Mouse (Mus musculus): ENCODE measurements at regions not wholly inside any gene's neighbourhood (a gene's known extent, or its start where the extent isn't known, plus 50 kb on each side); places are given as distances from the start of the nearest gene placed in this dataset.

DNA sequence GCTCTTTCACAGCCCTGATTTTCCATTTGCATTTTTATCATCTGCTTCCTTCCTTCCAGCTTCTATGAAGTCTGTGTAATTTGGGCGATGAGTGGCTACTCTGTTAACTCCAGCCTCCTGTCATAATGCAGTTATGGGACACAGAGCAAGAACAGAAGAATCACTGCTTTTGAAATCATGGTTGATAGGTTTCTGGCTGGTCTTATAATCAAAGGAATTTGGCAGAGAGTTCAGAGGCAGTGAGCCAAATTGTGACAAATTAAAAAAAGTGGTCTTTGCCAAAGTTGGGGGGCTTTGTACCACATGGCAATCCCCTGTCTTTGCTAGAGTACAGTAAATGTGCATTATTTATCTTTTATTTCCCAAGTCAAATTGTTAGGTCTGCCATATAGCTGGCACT is 1292.6 kb downstream of the Rapgef2 start:
- no peak overlapping the region; the same call in 1 of the 2 replicates for H3K27ac ChIP-seq
- ATAC-seq: peak; percentile 96

DNA sequence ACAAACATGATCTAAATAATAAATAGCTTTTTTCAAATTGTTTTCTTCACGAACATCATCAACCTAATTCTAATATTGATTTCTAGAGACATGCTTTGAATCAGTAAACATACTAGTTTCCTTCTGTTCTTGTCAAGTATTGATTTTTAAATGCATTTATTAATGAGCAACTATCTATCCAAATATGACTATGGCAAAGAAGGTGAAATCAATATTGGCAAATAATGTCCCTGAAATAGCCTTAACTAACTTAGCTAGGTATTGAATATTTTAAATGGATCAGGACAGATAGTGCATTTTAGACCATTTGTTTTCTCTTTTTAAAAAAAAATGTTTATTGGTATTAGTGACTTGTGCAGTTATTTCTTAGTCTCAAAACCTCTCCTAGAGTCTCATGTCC is 1341.5 kb downstream of the Rapgef2 start:
- Histone ChIP-seq H3K36me3 (ENCODE audit: poor library complexity, severe bottlenecking) (no peaks in the 10 kb centered on the region), H3K9ac (no peak overlapping the region), H3K27ac (no peak overlapping the region), H3K4me3 (no peak overlapping the region), H3K4me2 (no peak overlapping the region), H3K9me3 (replicated peaks) (no peaks in the 10 kb centered on the region), H3K4me1 (no peaks in the 10 kb centered on the region), H3K27me3 (no peaks in the 10 kb centered on the region)
- 81% methylated on average over 1 of the region's 1 CpGs for WGBS
- ATAC-seq: no peak

More for the DNA sequence above, 1292.6 kb downstream of the Rapgef2 start:
- no peak overlapping the region for H3K4me3 ChIP-seq
- H3K4me2 ChIP-seq: no peak overlapping the region
- 53% methylated on average over 1 of the region's 1 CpGs for WGBS
- H3K27me3 ChIP-seq: no peaks in the 10 kb centered on the region
- H3K4me1 ChIP-seq: 0 out of 2 replicates have a peak, but pooled peaks cover 3% of the 10 kb centered on the region
- H3K9ac ChIP-seq: no peak overlapping the region
- H3K9me3 ChIP-seq (replicated peaks): no peaks in the 10 kb centered on the region
- H3K36me3 ChIP-seq (ENCODE audit: poor library complexity, severe bottlenecking): no peaks in the 10 kb centered on the region

- Histone ChIP-seq H3K27me3 (no peaks in the 10 kb centered on the region), H3K4me1 (no peaks in the 10 kb centered on the region), H3K9me3 (replicated peaks) (no peaks in the 10 kb centered on the region), H3K4me2 (no peak overlapping the region), H3K27ac (no peak overlapping the region), H3K36me3 (ENCODE audit: poor library complexity, severe bottlenecking) (no peaks in the 10 kb centered on the region), H3K9ac (no peak overlapping the region), H3K4me3 (no peak overlapping the region)
- ATAC-seq: no peak
- WGBS: 86% methylated on average over 4 of the region's 4 CpGs
Measured at GRCm38 (mm10) chr3:77897244-77897643, 1389.1 kb downstream of the Rapgef2 start.

GRCm38 (mm10) chr3:77887634-77888033 is 1398.7 kb downstream of the Rapgef2 start:
- Histone ChIP-seq H3K9me3 (replicated peaks) (no peaks in the 10 kb centered on the region), H3K4me2 (no peak overlapping the region), H3K4me3 (no peak overlapping the region), H3K27me3 (no peaks in the 10 kb centered on the region), H3K27ac (no peak overlapping the region), H3K36me3 (ENCODE audit: poor library complexity, severe bottlenecking) (no peaks in the 10 kb centered on the region), H3K9ac (no peak overlapping the region), H3K4me1 (no peaks in the 10 kb centered on the region)
- no peak for ATAC-seq
- WGBS: 92% methylated on average over 3 of the region's 3 CpGs

DNA sequence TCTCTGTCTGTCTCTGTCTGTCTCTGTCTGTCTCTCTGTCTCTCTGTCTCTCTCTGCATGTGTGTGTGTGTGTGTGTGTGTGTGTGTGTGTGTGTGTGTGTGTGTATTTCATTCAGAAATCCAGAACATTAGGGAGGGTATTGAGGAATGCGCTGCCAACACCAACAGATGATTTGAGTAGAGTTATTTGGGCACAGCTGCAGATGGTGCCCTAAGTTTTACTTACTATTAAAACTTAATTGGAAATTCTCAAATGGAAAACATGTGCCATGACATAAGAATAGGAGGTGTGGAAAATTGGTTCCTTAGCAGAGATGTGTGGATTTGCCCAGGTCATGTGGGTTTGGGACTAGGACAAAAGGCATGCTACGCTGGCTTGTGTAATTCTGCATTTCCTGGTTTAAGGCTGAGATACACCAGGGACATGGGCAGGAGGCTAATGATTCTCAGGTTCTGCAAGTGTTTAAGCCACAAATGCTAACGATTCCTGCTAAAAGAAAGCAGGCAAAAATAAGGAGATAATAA is 1437.5 kb downstream of the Rapgef2 start:
- Histone ChIP-seq H3K9ac (no peak overlapping the region), H3K27ac (no peak overlapping the region), H3K27me3 (no peaks in the 10 kb centered on the region), H3K4me2 (no peak overlapping the region), H3K4me3 (no peak overlapping the region), H3K36me3 (ENCODE audit: poor library complexity, severe bottlenecking) (no peaks in the 10 kb centered on the region), H3K9me3 (replicated peaks) (no peaks in the 10 kb centered on the region), H3K4me1 (no peaks in the 10 kb centered on the region)
- WGBS: 74% methylated on average over 3 of the region's 3 CpGs
- ATAC-seq: no peak

DNA sequence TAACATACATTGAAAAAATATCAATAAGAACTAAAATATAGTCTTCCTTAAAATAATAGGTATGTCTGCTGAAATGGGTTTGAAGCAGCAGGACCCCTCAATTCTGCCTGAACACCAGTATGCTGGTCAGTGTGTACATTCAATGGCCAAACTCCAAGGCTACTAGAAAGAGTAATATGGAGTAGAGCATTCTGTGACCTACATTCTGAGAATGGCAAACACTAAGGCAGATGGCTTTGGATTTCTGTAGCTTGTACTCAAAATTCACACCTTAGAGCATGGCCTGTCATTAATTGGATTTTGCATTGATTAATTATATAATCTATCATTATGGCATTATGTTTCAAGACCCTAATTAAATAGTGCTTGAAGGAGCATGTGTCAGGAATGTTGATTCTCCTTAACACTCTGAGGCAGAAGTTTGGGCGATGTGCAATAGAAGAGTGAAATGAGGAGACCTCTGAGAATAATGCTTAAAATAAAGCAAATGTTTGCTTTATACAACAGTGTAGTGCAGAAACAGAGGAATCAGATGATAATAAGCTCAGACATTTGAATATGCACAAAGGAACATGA is 1454.0 kb downstream of the Rapgef2 start:
- WGBS: 44% methylated on average over 1 of the region's 1 CpGs
- H3K4me1 ChIP-seq: peaks cover 19% of the 10 kb centered on the region
- peak; percentile 67 for ATAC-seq

DNA sequence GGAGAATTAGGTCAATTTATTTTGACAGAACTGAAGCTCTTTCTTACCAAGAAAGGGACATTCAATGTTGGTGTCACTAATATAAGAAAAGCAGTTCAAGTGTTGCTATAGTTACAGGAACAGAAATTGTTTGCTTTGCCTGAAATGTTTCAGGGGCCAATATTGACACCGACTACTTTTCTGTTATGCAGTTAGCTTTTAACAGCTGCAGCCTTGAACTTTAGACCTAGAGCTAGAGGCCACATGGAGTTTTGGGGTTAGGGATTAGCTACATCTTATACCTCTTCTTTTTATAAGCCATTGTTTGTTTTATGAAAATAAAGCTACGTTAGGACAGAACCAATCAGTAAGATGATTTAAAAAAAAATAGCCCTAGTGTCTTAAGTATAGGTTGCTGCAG is 1454.6 kb downstream of the Rapgef2 start:
- no peak overlapping the region for H3K27ac ChIP-seq
- H3K9ac ChIP-seq: no peak overlapping the region
- H3K4me3 ChIP-seq: no peak overlapping the region
- H3K36me3 ChIP-seq (ENCODE audit: poor library complexity, severe bottlenecking): no peaks in the 10 kb centered on the region
- H3K9me3 ChIP-seq (replicated peaks): no peaks in the 10 kb centered on the region
- no peak for ATAC-seq
- WGBS: 60% methylated on average over 2 of the region's 2 CpGs
- no peak overlapping the region for H3K4me2 ChIP-seq
- H3K4me1 ChIP-seq: peaks cover 19% of the 10 kb centered on the region
- no peaks in the 10 kb centered on the region for H3K27me3 ChIP-seq

More for the DNA sequence above, 1454.0 kb downstream of the Rapgef2 start:
- no peaks in the 10 kb centered on the region for H3K27me3 ChIP-seq
- H3K4me3 ChIP-seq: no peak overlapping the region
- no peaks in the 10 kb centered on the region for H3K36me3 ChIP-seq (ENCODE audit: poor library complexity, severe bottlenecking)
- peak overlapping the region; percentile 10; the same call in 1 of the 2 replicates for H3K4me2 ChIP-seq
- H3K9me3 ChIP-seq (replicated peaks): no peaks in the 10 kb centered on the region
- H3K27ac ChIP-seq: 0 out of 2 replicates have a peak overlapping the region, but pooled peaks have one; percentile 14
- no peak overlapping the region for H3K9ac ChIP-seq

- Histone ChIP-seq H3K4me3 (no peak overlapping the region), H3K27me3 (no peaks in the 10 kb centered on the region), H3K9ac (no peak overlapping the region), H3K27ac (no peak overlapping the region), H3K36me3 (ENCODE audit: poor library complexity, severe bottlenecking) (no peaks in the 10 kb centered on the region), H3K9me3 (replicated peaks) (no peaks in the 10 kb centered on the region), H3K4me2 (no peak overlapping the region), H3K4me1 (peaks cover 19% of the 10 kb centered on the region)
- ATAC-seq: peak; percentile 14; the same call in 1 of the 2 replicates
- 57% methylated on average over 4 of the region's 4 CpGs for WGBS
Measured at GRCm38 (mm10) chr3:77831256-77831655, 1455.1 kb downstream of the Rapgef2 start.

DNA sequence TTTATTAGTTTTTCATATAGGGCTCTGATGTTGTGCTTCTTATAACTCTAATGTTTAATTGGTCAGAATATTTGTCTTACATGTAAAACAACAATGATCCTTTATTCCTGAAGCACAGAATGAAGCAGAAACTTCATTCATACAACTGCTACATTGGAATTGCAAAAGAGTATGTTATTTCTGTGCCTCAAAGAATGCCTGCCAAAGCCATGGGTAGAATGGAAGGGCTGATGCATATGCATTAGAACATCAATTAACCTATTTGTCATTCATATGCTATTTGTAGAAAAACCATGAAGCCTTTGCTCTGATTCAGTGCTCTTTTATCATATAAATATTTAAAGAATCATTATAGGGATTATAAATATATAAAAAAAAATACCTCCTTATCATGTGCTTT is 1456.1 kb downstream of the Rapgef2 start:
- ATAC-seq: peak; percentile 64
- H3K4me3 ChIP-seq: no peak overlapping the region
- H3K9me3 ChIP-seq (replicated peaks): no peaks in the 10 kb centered on the region
- no peak overlapping the region for H3K27ac ChIP-seq
- H3K4me2 ChIP-seq: no peak overlapping the region
- H3K4me1 ChIP-seq: peaks cover 19% of the 10 kb centered on the region
- H3K27me3 ChIP-seq: no peaks in the 10 kb centered on the region
- H3K9ac ChIP-seq: no peak overlapping the region
- H3K36me3 ChIP-seq (ENCODE audit: poor library complexity, severe bottlenecking): no peaks in the 10 kb centered on the region

DNA sequence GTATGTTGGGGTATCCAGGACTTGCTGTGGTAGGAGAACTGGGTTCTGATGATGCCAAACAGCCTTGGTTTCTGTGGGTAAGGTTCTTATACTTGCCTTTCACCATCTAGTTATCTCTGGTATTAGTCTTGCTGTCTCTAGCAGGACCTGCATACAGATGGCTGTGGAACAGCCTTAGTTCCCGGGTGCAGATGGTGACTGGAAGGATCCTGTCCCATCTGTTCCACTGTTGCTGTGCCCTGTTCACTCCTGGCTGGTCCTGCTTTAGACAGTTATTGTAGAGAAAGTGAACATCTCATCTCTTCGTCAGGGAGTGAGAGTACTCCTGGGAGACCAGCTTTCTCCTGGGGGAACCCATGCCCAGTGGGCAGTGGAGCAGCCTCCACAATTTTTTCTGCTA is 1485.5 kb downstream of the Rapgef2 start:
- Histone ChIP-seq H3K36me3 (ENCODE audit: poor library complexity, severe bottlenecking) (no peaks in the 10 kb centered on the region), H3K4me2 (no peak overlapping the region), H3K9ac (no peak overlapping the region), H3K27me3 (no peaks in the 10 kb centered on the region), H3K27ac (no peak overlapping the region), H3K4me1 (no peaks in the 10 kb centered on the region), H3K9me3 (replicated peaks) (no peaks in the 10 kb centered on the region), H3K4me3 (no peak overlapping the region)
- 75% methylated on average over 2 of the region's 2 CpGs for WGBS
- ATAC-seq: no peak

- no peak overlapping the region for H3K4me2 ChIP-seq
- no peaks in the 10 kb centered on the region for H3K4me1 ChIP-seq
- H3K4me3 ChIP-seq: no peak overlapping the region
- no peaks in the 10 kb centered on the region for H3K36me3 ChIP-seq (ENCODE audit: poor library complexity, severe bottlenecking)
- H3K9ac ChIP-seq: no peak overlapping the region
- no peaks in the 10 kb centered on the region for H3K9me3 ChIP-seq (replicated peaks)
- no peak overlapping the region for H3K27ac ChIP-seq
- no peak for ATAC-seq
- H3K27me3 ChIP-seq: no peaks in the 10 kb centered on the region
Measured at GRCm38 (mm10) chr3:77781783-77782182, 1504.5 kb downstream of the Rapgef2 start.

DNA sequence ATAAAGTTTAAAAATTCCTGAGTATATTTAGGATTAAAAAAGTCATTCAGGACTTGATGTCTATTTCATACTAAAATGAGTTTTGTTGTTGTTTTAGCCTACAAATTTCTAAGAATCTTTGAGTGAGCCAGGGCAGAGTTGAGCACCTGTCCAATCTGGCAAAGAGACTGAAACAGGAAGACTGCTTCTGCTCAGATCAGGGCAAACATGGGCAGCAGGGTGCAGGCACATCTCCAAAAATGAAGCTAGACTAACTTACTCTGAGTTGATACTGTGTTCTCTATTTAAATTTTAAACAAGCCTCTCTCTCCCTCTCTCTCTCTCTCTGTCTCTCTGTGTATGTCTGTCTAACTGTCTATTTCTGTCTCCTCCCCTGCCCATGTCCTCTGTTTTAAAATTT is 1505.0 kb downstream of the Rapgef2 start:
- no peak overlapping the region for H3K9ac ChIP-seq
- H3K36me3 ChIP-seq (ENCODE audit: poor library complexity, severe bottlenecking): no peaks in the 10 kb centered on the region
- no peak overlapping the region for H3K4me3 ChIP-seq
- no peaks in the 10 kb centered on the region for H3K4me1 ChIP-seq
- H3K9me3 ChIP-seq (replicated peaks): no peaks in the 10 kb centered on the region
- no peak overlapping the region for H3K27ac ChIP-seq
- ATAC-seq: peak; percentile 53; the same call in 1 of the 2 replicates
- H3K4me2 ChIP-seq: no peak overlapping the region
- no peaks in the 10 kb centered on the region for H3K27me3 ChIP-seq

GRCm38 (mm10) chr3:77758840-77759361 is 1527.4 kb downstream of the Rapgef2 start:
- ATAC-seq: no peak

More at GRCm38 (mm10) chr3:77758840-77759361, 1527.4 kb downstream of the Rapgef2 start:
- 79% methylated on average over 3 of the region's 3 CpGs for WGBS
- Histone ChIP-seq H3K4me2 (no peak overlapping the region), H3K4me1 (no peaks in the 10 kb centered on the region), H3K36me3 (ENCODE audit: poor library complexity, severe bottlenecking) (no peaks in the 10 kb centered on the region), H3K27ac (no peak overlapping the region), H3K27me3 (no peaks in the 10 kb centered on the region), H3K9me3 (replicated peaks) (no peaks in the 10 kb centered on the region), H3K4me3 (no peak overlapping the region), H3K9ac (no peak overlapping the region)
